Comparison of ENCODE assay signal across 12 mouse cellular contexts in the genomic region with DNA sequence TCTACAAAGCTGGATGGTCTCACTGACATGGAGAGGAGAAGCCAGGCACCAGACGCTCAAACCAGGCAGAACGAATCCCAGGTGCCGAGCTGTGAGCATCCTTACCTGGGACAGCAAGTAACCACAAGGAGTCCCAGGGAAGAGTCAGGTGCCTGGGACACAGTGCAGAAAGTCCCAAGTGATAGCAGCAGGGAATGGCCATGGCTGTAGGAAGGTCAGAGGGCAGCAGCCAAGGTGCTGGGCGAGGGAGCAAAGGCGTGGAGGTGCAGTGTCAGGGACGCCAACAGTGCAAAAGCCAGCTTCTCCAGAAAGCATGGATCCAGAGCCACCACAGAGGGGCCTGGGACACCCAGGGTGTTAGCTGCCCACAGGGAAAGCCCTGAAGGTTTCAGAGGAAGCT. TPM values are rescaled to one million over a fixed set of nuclear protein-coding genes. Genes with fewer than 3 reads are reported as not detected.
DNase-seq lines count a peak whose midpoint lies in the region; ATAC-seq lines count a peak whose summit lies in the region.
"Had no signal": no experiment of that assay in that cellular context is flagged by ENCODE, and none has a peak within 500 bp of the region (broad histone marks: within the 10 kb centered on the region; RNA-seq: fewer than 3 reads in every experiment).

No protein-coding gene starts in this region.

- no peaks in the 10 kb centered on the region for H3K27me3 ChIP-seq in heart, embryonic 14.5 days (ENCODE audit: control insufficient read depth, insufficient read depth, low read length)
- no peaks in the 10 kb centered on the region for H3K27me3 ChIP-seq in lung, embryonic 15.5 days
- H3K27me3 ChIP-seq in intestine, embryonic 16.5 days (replicated peaks; ENCODE audit: control insufficient read depth, insufficient read depth, low read length) = no peaks in the 10 kb centered on the region
- no peaks in the 10 kb centered on the region for H3K27me3 ChIP-seq in liver, embryonic 16.5 days (ENCODE audit: control insufficient read depth, insufficient read depth, low read depth, low read length)

- no peak overlapping the region for H3K4me3 ChIP-seq in heart, embryonic 14.5 days (ENCODE audit: control insufficient read depth in 1 of 2, insufficient read depth in 1 of 2, low read depth in 1 of 2, low read length in 2 of 2)
- H3K4me3 ChIP-seq in lung, embryonic 15.5 days = no peak overlapping the region
- H3K4me3 ChIP-seq in intestine, embryonic 16.5 days (ENCODE audit: low read length) = no peak overlapping the region
- H3K4me3 ChIP-seq in liver, embryonic 16.5 days (ENCODE audit: low read depth, low read length) = no peak overlapping the region

- peaks cover 69 to 81% of the 10 kb centered on the region in 2 experiments for H3K4me1 ChIP-seq in heart, embryonic 14.5 days (ENCODE audit: control insufficient read depth in 2 of 2, insufficient read depth in 2 of 2, low read length in 2 of 2)
- peaks cover 90% of the 10 kb centered on the region for H3K4me1 ChIP-seq in lung, embryonic 15.5 days
- H3K4me1 ChIP-seq in intestine, embryonic 16.5 days (ENCODE audit: control insufficient read depth, insufficient read depth, low read length) = peaks cover 63% of the 10 kb centered on the region
- H3K4me1 ChIP-seq in liver, embryonic 16.5 days (ENCODE audit: control insufficient read depth, low read depth, low read length) = peaks cover 16% of the 10 kb centered on the region

- H3K36me3 ChIP-seq in heart, embryonic 14.5 days (ENCODE audit: control insufficient read depth, insufficient read depth, low read length) = peaks cover 15% of the 10 kb centered on the region; the same call in 1 of the 2 replicates
- H3K36me3 ChIP-seq in lung, embryonic 15.5 days = no peaks in the 10 kb centered on the region
- no peaks in the 10 kb centered on the region for H3K36me3 ChIP-seq in intestine, embryonic 16.5 days (ENCODE audit: control insufficient read depth, insufficient read depth, low read length)
- H3K36me3 ChIP-seq in liver, embryonic 16.5 days (ENCODE audit: control insufficient read depth, insufficient read depth) = no peaks in the 10 kb centered on the region

- no peak for DNase-seq in heart, adult 9 months (ENCODE audit: low spot score in 2 of 2)
- no peak for DNase-seq in lung, postnatal 14 days
- no peak for DNase-seq in testis, postnatal 10 days (ENCODE audit: low spot score)
- DNase-seq: cerebellum, postnatal 25 days; kidney, postnatal 14 days; thymus, adult 18-20 months had no signal

- H3K4me2 ChIP-seq in heart, embryonic 14.5 days (ENCODE audit: low read length) = no peak overlapping the region
- H3K4me2 ChIP-seq in lung, embryonic 15.5 days = no peak overlapping the region
- H3K4me2 ChIP-seq in intestine, embryonic 16.5 days (ENCODE audit: low read depth, low read length) = no peak overlapping the region
- H3K4me2 ChIP-seq in liver, embryonic 16.5 days (ENCODE audit: low read depth, low read length) = no peak overlapping the region

- ATAC-seq in heart, embryonic 14.5 days (ENCODE audit: insufficient number of reproducible peaks, insufficient read depth, low FRiP score, low read depth) = no peak
- ATAC-seq in lung, embryonic 15.5 days (ENCODE audit: borderline replicate concordance, extremely low read depth, low FRiP score, low TSS enrichment) = no peak
- ATAC-seq in intestine, embryonic 16.5 days = no peak
- no peak for ATAC-seq in liver, embryonic 16.5 days (ENCODE audit: low read depth)
- ATAC-seq: inflammation-experienced regulatory T-cells, adult 6 months had no signal

- peak overlapping the region; percentile 86 to 95; a peak in 3 of 4 replicates for H3K27ac ChIP-seq in heart, embryonic 14.5 days (replicated peaks in 1 of 2; ENCODE audit: control insufficient read depth in 1 of 2, insufficient read depth in 1 of 2, low read depth in 2 of 2, low read length in 2 of 2)
- peak overlapping the region; percentile 92; the same call in 1 of the 2 replicates for H3K27ac ChIP-seq in lung, embryonic 15.5 days
- H3K27ac ChIP-seq in intestine, embryonic 16.5 days (ENCODE audit: low read length) = no peak overlapping the region
- peak overlapping the region; percentile 35 for H3K27ac ChIP-seq in liver, embryonic 16.5 days (ENCODE audit: low read length)
- H3K27ac ChIP-seq: macrophage had no signal

- H3K9ac ChIP-seq in heart, embryonic 14.5 days (ENCODE audit: low read length) = peak overlapping the region; percentile 32; the same call in 1 of the 2 replicates
- no peak overlapping the region for H3K9ac ChIP-seq in lung, embryonic 15.5 days
- peak overlapping the region; percentile 33; the same call in 1 of the 2 replicates for H3K9ac ChIP-seq in intestine, embryonic 16.5 days (ENCODE audit: low read depth, low read length)
- no peak overlapping the region for H3K9ac ChIP-seq in liver, embryonic 16.5 days (ENCODE audit: low read depth, low read length)

- 83% methylated on average over 6 of the region's 6 CpGs for WGBS in heart, embryonic 14.5 days
- WGBS in lung, embryonic 15.5 days = 80% methylated on average over 6 of the region's 6 CpGs
- WGBS in intestine, embryonic 16.5 days = 87% methylated on average over 6 of the region's 6 CpGs
- 70% methylated on average over 6 of the region's 6 CpGs for WGBS in liver, embryonic 16.5 days (ENCODE audit: insufficient replicate concordance)

- no peaks in the 10 kb centered on the region for H3K9me3 ChIP-seq in heart, embryonic 14.5 days (ENCODE audit: control insufficient read depth, low read length)
- H3K9me3 ChIP-seq in lung, embryonic 15.5 days = no peaks in the 10 kb centered on the region
- no peaks in the 10 kb centered on the region for H3K9me3 ChIP-seq in intestine, embryonic 16.5 days (ENCODE audit: control insufficient read depth, low read length)
- H3K9me3 ChIP-seq in liver, embryonic 16.5 days (replicated peaks; ENCODE audit: control insufficient read depth, low read length) = no peaks in the 10 kb centered on the region

RNA-seq across cellular contexts. Expression of gene Tmem184b, which starts 10.3 kb away (rescaled TPM):
- 56.1 and 60.6 TPM in 2 replicates for polyA plus RNA-seq in heart, embryonic 14.5 days (2014; fragmentation: Nextera tagmentation; extraction: Ambion mirVana)
- polyA plus RNA-seq in lung, embryonic 15.5 days (2015; fragmentation: Nextera tagmentation; extraction: Ambion mirVana) = 76.4 and 76.5 TPM in 2 replicates
- 43.6 and 46.4 TPM in 2 replicates for polyA plus RNA-seq in intestine, embryonic 16.5 days (2015; fragmentation: Nextera tagmentation; extraction: Ambion mirVana)
- 10.4 and 12.1 TPM in 2 replicates for polyA plus RNA-seq in liver, embryonic 16.5 days (2015; fragmentation: Nextera tagmentation; extraction: Ambion mirVana)

RNA-seq across cellular contexts. Expression of gene Maff, which starts 46.7 kb away (rescaled TPM):
- polyA plus RNA-seq in heart, embryonic 14.5 days (2014; fragmentation: Nextera tagmentation; extraction: Ambion mirVana) = 2.2 and 3.5 TPM in 2 replicates
- 4.8 and 5.3 TPM in 2 replicates for polyA plus RNA-seq in lung, embryonic 15.5 days (2015; fragmentation: Nextera tagmentation; extraction: Ambion mirVana)
- polyA plus RNA-seq in intestine, embryonic 16.5 days (2015; fragmentation: Nextera tagmentation; extraction: Ambion mirVana) = 6.0 and 7.1 TPM in 2 replicates
- polyA plus RNA-seq in liver, embryonic 16.5 days (2015; fragmentation: Nextera tagmentation; extraction: Ambion mirVana) = 2.3 and 3.3 TPM in 2 replicates

Comparison
In these comparisons a context has a peak if more than half of its experiments do, and no peak if none do; other contexts are left out.
1. H3K9ac ChIP-seq: peak in heart, embryonic 14.5 days (single experiment) and intestine, embryonic 16.5 days (single experiment); none in lung, embryonic 15.5 days (single experiment) and liver, embryonic 16.5 days (single experiment).